Mouse (Mus musculus): ENCODE measurements at regions not wholly inside any gene's neighbourhood (a gene's known extent, or its start where the extent isn't known, plus 50 kb on each side); places are given as distances from the start of the nearest gene placed in this dataset.
"Not testable (repeated sequence)": the region's sequence is repeated elsewhere in the genome, so short reads cannot be mapped to it uniquely, and the experiment has no call there.

DNA sequence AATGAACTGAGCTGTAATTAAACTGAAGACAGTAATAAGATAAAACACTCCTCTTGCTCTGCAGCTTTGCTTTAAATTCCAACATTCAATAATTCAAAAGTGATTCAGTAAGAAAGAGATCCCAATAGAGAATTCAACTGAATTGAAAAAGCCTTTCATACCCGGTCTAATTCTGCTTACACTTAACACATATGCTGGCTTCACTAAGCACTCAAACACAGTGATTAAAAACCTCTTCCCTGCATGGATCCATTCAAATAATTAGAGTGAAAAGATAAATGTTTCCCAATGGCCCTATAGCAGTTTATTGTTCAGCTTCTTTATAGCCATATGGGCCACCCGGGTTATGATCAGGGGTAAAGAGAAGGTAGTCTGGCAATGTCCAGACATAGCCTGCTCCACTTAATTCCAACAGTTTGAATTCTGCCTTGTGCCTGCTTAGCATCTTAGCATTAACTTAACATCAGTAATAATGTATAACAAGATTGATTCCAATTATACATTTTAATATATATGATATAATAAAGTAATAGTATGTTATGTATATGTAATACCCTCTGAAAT is 659.9 kb upstream of the Kcnd2 start:
- no peak for DNase-seq (ENCODE audit: low spot score in 2 of 2)

DNA sequence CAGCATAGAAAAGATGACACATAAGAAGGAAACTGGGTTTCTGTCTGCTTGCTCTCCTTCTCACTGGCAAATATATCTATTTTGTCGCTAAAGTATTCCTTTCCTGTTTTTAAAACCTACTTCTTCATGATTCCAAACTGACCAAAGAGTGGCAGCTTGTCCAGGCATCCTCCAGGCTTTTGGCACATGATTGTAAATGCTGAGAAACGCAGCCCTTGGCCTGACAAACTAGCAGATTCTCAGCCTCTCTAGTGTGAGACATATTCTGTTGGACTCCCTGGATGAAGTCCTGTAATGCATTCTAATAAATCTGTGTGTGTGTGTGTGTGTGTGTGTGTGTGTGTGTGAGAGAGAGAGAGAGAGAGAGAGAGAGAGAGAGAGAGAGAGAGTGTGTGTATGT is 642.7 kb upstream of the Kcnd2 start:
- no peak for DNase-seq (ENCODE audit: low spot score in 2 of 2)

DNA sequence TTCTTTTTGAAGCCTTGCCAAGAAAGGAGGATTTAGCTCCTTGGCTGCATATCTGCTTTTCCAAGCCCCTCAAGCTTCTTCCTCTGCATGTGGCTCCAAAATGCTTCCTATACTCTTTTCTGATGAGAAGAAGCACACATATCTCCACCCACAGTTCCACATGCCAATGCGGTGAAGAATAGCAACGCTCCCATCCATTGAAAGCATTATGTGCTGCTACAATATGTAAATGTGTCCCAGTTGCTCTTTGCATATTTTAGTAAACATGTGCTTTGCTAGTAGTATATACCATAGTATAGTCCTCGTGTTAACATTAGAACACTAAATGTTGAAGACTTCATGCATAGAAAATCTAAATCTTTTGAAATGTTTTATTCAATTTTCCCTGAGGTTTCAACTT is 640.6 kb upstream of the Kcnd2 start:
- no peak for DNase-seq (ENCODE audit: low spot score in 2 of 2)

DNA sequence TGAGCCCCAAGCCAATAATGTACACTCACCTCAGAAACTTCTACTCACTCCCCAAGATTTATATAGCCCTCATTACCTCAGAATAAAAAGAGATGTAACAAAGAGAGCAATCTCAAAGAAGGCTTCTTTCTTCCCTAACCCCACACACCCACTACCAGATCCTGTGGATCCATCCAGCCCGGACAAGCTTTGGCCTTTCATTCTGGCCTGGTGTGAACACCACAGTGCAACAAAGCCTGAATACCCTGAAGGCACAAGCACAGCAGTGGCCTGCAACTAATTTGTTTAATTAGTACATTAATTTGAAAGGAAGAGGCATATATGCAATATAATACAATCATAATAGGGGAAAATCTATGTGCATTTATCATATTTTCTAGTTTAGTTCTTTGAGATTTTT is 616.5 kb upstream of the Kcnd2 start:
- no peak for DNase-seq (ENCODE audit: low spot score in 2 of 2)

DNA sequence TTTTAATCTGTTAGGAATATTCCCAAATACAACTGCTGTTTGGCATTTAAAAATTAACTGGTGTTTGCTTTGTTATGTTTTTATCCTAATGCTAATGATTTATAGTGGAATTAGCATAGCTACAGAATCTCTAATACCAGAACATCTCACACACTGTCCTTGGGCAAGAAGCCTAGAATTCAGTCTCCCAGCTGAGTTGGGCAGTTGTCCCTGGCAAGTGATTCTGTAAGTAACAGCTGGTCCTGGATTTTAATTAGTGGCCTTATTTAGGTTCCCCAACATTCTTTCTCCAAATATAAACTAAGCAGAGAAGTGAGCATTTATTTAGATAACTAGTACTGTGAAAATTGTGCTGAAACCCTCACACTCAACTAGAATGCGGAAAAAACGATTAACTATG is 611.1 kb upstream of the Kcnd2 start:
- peak; percentile 60 to 65 for DNase-seq (ENCODE audit: low spot score in 2 of 2)

DNA sequence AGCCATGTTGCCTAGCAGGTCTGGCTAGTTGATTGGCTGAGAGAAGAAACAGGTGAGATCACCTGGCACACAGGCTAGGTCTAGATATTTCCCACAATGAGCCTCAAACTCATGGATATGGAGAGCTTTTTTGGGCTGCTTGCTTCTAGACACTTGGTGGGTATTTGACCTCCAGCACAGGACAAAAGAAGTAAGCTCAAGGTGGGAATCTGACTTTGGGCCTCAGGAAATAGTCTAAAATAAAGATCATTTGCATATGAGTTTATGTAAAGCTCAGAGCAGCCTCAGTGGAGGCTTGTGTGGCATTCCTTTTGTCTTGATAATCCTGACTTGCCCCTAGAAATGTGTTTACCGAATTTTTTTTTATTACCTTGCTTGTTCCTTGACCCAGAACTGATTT is 594.8 kb upstream of the Kcnd2 start:
- no peak for DNase-seq (ENCODE audit: low spot score in 2 of 2)

DNA sequence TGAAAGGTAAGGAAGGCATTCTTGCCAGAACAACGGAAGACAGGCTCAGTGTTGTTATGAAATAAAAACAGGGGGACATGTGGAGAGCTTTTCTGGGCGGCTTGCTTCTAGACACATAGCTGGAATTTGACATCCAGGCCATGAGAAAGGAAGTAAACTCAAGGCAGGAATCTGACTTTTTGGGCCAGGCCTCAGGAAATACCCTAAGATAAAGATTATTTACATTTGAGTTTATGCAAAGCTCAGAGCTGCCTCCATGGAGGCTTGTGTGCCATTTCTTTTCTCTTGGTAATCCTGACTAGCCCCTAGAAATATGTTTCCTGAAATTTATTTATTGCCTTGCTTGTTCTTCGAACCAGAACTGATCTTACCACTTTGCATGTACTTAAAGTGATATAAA is 588.9 kb upstream of the Kcnd2 start:
- no peak for DNase-seq (ENCODE audit: low spot score in 2 of 2)

DNA sequence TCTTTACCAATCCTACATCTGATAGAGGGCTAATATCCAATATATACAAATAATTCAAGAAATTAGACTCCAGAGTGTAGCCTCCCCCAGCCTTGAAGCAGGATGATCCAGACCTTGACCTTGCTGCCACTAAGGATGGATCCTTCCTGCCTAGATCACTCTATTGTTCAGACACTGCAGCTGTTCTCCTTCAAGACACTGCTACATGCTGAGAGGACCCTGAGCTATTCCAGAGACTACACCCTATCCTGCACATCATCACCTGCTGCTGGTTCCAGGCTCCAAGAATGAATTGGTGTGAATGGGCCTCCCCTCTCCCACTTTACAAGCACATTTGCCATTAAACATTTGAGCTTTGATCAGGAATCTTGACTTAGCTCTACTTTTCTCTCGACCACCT is 588.2 kb upstream of the Kcnd2 start:
- no peak for DNase-seq (ENCODE audit: low spot score in 2 of 2)

DNA sequence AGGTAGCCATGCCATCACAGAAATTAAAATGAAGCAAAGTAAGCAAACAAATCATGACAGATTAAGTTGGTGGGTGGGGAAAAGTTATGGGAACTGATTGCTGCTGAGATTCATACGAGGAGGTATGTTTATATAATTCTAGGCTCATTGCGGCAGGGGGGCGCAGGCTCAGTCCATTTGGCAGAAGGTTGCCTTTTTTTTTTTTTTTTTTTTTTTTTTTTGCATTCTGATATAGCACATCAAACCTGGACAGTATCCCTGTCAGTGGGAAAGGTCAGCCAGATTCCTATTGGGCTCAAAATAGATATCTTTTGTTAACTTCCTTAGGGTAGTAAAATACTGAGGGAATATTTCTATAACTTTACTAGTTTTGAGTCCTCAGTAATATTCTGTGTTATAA is 575.0 kb upstream of the Kcnd2 start:
- DNase-seq (ENCODE audit: low spot score in 2 of 2), result no peak

DNA sequence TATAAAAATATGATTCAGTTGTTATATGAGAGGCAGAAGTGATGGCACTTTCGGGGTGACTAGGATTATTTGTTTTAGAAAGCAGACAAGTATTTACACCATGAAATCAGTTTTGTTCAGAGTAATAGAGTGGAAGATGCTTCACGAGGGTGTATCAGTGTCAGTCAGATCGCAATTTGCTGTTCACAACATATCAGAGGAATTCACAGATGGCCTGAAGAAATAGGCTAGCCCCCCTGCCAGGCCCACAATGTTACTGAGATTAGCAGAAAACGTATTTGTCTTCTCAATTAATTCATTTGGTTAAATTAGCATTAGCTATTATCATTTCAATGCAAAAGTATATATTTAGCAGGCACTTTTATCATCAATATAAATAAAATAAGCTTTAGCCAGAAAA is 573.9 kb upstream of the Kcnd2 start:
- DNase-seq (ENCODE audit: low spot score in 2 of 2), result no peak

DNA sequence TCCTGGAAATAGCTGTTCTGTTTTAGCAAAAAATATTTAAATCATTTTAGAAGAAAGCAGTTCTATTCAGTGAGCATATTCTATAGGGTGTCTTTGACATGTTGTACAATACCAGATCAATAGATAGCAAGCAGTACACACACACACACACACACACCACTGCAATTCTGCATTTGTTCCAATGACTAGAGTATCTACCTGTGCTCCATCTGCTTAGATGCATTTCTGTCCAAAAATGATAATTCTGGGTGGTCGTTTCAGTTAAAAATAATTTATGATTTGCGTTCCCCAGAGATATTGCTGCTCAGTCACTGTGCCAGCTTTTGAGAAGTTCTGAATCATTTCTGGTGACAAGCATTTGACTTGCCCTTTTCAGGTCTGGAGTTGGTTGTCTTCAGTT is 573.5 kb upstream of the Kcnd2 start:
- DNase-seq (ENCODE audit: low spot score in 2 of 2), result no peak

DNA sequence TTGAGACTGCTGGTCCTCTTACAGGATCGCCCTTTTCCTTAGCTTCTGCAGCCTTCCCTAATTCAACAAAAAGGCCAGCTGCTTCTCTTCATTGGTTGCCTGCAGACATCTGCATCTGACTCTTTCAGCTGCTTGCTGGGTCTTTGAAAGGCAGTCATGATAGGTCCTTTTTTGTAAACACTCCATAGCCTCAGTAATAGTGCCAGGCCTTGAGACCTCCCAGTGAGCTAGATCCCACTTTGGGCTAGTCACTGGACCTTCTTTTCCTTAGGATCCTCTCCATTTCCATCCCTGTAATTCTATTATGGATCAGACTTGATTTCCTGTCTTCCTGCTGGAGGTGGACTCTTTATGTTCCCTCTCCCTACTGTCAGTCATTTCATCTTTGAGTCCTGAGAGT is 558.3 kb upstream of the Kcnd2 start:
- DNase-seq (ENCODE audit: low spot score in 2 of 2), result no peak

DNA sequence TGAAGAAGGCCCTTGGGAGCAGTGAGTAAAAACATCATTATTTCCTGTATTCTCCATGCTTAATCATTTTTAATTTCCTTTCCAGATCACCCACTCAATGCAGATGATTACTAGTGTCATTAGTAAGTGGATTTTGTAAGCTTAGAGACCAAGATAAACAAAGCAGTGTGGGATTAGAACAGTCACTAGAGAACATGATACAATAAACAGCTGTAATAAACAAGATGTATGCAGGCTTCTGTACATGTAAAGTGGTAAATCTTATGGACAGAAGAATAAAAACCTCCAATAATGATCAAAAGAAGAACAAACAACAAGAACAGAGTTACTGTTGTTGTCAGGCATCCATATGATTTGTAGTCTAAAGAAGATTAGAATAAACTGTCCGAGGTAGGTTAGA is 542.1 kb upstream of the Kcnd2 start:
- no peak for DNase-seq (ENCODE audit: low spot score in 2 of 2)

DNA sequence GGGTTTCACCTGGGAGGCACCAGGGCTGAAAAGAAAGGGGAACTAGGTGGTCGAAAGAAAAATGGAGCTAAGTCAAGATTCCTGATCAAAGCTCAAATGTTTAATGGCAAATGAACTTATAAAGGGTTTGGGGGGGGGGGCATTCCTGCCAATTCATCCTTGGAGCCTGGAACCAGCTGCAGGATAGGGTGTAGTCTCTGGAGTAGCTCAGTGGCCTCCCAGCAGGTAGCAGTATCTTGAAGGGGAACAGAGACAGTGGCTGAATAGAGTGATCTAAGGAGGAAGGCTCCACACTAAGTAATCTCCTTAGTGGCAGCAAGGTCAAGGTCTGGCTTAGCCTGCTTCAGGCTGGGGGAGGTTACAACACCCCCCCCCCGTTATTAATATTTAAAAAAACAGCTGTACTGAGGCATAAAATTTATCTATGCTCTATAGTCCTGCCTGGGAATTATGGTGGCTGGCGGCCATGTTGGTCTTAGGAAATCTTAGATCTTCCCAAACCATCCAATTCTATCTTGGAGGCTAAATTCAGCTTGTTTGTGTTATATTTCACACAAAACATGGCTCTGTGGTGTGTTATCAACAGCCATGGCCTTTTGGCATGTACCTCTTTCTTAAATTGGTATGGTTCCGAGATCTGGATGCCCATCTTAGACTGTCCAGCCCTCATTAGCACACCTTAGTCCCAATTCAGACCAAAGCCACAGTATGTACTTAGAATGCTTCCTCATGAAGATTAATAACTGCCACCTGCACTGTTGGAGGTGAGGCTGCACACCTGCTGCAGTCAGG is 528.7 kb upstream of the Kcnd2 start:
- DNase-seq (ENCODE audit: low spot score in 2 of 2), result not testable (repeated sequence)

DNA sequence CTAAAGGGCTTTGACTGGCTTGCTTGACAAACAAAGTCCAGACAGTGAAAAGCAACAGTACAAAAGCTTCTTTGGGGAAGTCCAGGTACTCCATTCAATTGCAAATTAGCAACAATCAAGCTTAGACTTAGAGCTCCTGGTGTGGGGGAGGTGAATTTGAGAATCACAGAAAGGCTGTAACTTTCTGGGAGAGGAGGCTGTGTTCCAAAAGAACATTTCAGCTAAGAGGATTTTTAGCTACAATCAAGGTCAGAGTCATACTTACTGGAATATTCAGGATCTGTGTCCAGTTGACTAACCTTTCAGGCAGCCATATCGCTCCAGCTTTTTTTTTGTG is 528.1 kb upstream of the Kcnd2 start:
- not testable (repeated sequence) for DNase-seq (ENCODE audit: low spot score in 2 of 2)

DNA sequence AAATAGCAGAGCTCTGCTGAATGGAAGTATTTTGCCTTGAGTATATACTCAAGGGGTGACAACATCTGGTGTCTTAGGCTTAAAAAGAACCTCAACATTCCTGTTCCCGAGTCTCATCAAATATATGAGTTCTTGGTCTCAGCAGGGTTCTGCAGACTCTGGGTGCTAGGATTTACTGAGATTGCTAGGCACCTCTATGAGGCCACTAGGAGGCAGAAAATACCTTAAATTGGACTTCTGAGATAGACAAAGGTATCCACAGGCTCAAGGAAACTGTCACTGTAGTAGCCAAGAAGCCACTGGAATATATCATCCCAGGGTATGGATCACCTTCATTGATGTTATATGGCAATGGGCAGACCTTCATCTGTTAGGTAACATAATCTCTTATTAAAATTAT is 489.4 kb upstream of the Kcnd2 start:
- DNase-seq (ENCODE audit: low spot score in 2 of 2), result no peak

DNA sequence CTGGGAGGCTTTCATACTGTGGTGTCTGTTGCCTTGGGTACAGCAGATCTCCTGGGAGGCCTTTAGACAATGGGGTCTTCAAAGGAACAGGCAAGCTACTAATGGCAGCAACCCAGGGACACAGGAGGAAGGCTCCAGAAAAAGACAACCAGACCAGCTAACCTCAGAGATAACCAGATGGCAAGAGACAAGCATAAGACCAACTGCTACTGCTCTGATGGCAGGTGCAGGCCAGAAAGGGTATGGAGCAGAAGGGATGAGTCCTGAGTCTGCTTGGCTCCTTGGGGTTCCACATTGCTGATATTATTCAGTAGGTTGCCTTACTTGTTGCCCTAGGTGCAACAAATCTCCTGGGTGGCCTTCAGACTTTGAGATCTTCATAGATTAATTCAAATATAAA is 476.2 kb upstream of the Kcnd2 start:
- no peak for DNase-seq (ENCODE audit: low spot score in 2 of 2)

DNA sequence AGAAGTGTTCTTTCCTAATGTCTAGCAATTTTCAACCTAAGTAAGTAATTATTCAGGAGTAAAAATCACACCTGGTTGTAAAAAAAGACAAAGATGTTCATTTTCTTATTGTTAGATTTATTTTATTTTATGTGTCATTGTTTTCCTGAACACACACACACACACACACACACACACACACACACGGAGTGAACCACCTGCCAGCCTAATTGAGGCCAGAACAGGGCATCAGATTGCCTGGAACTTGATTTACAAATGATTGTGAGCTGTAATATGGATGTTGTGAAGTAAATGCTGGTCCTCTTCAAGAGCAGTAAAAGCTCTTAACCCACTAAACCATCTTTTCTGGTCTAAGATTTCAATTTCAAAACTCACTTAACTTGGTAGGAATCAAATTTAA is 474.9 kb upstream of the Kcnd2 start:
- DNase-seq (ENCODE audit: low spot score in 2 of 2), result no peak

DNA sequence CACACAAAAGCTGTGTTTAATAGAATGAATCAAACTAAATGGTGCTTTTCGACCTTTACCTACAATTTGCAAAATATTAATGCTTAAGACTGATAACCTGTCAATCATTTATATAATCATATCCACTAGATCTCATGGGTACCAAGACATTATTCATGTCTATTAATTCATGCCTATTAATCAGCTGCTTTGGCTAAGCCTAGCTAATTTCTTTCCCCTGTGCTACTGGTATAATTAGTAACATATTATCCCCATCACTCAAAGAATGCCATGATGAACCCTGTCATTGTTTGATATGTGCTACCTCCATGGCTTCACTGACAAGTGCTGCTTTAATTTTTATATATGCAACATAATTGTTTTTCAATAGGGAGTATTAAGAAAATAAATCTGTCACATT is 474.1 kb upstream of the Kcnd2 start:
- no peak for DNase-seq (ENCODE audit: low spot score in 2 of 2)

DNA sequence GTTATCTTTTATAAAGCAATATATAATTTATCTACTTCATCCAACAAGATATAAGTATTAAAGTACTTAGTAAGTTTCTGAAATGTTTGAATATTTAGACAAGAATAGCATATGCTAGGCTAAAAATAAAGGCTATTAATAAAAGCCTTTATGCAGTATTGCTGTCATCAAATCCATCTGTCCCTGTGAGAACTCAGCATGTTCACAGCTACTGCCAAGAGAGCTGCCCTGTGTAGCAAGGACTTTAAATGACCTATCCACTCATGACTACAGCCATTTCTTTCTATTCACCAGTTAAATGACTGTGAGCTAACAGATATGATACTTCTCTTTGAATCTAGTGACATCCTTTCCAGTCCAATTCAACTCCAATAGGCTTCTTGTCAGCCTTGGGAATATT is 458.1 kb upstream of the Kcnd2 start:
- DNase-seq (ENCODE audit: low spot score in 2 of 2), result no peak

DNA sequence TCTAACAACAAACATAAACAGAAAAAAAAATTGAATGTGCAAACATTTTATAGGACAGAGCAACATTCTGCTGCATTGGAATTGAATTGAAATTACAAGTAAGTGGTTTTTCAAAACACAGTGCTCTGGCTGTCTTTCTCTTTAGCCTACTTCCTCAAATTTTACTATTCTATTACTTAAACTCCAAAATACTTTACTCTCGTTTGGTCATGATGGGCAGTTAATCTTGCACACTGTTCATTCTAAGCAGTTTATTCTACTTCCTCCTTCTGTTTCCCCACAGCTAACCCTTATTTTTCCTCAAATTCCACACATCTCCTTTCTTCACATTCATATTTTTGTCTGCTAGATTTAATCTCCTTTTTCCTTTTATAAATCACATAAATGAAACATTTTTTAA is 454.0 kb upstream of the Kcnd2 start:
- no peak for DNase-seq (ENCODE audit: low spot score in 2 of 2)

DNA sequence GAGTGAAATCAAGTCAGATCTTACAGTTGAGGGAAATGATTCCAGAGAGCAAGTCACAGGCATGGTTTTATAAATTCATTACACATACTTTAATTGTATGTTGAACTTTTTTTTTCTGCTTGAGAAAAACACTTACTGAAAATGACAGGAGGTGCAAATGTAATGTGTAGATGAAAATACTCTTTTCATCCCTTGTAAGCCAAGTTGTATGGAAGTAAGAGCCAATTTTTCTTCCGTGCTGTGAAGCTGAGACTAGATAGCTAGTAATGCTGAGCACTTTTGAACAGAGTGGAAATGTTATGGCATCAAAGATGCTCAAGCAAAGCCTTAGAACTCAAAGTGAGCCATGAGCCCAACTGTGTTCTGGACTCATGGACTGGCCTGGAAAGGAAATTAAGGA is 439.4 kb upstream of the Kcnd2 start:
- no peak for DNase-seq (ENCODE audit: low spot score in 2 of 2)
